Mouse (Mus musculus): ENCODE measurements at regions not wholly inside any gene's neighbourhood (a gene's known extent, or its start where the extent isn't known, plus 50 kb on each side); places are given as distances from the start of the nearest gene placed in this dataset.

DNA sequence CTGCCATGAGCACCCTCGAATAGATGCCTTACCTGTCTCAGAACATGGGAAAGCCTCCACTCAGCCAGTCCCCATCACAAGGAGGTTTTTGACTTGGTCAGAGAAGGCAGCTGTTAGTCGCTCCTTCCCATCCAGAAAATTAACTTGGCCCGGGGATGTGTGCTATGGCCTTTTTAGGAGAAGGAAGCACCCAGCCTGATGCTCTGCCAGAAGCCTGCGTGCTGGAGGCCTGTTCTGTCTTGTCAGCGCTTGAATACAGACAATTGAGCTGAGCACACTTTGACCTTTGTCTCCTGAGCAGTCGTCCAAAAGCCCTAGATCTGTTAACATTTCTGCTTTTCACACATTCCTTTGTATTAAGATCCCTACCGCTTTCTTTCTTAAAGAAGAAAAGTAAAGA lies 370.4 kb upstream of the Tbx3 start:
- Histone ChIP-seq H3K4me1 (0 out of 2 replicates have a peak, but pooled peaks cover 3% of the 10 kb centered on the region), H3K4me2 (replicated peaks) (no peak overlapping the region), H3K27ac (no peak overlapping the region), H3K9ac (no peak overlapping the region), H3K4me3 (no peak overlapping the region), H3K36me3 (no peaks in the 10 kb centered on the region), H3K27me3 (peaks cover 61% of the 10 kb centered on the region), H3K9me3 (no peaks in the 10 kb centered on the region)
- no peak for ATAC-seq (ENCODE audit: low FRiP score, low read depth)
- 45% methylated on average over 7 of the region's 7 CpGs for WGBS

DNA sequence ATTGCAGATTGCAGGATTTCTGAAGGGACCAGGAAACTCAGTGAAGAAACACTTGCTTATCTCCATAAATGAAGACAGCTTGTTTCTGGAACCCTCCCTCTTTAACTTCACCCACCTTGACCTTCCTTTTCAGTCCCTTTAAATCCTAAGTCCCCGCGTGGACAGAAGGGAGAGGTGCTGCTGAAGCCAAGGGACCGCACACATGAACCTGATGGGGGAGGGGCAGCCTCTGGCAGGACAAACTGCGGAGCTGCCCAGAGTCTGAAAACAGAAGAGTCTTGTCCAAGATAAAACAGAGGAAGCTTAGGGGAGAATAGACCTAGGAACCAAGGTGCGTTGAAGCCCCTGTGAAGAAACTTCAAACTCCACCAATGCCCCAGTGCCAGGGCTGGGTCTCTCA lies 368.9 kb upstream of the Tbx3 start:
- Histone ChIP-seq H3K27ac (no peak overlapping the region), H3K4me2 (replicated peaks) (no peak overlapping the region), H3K4me1 (0 out of 2 replicates have a peak, but pooled peaks cover 3% of the 10 kb centered on the region), H3K9ac (no peak overlapping the region), H3K9me3 (0 out of 2 replicates have a peak, but pooled peaks cover 3% of the 10 kb centered on the region), H3K36me3 (no peaks in the 10 kb centered on the region), H3K27me3 (peaks cover 61% of the 10 kb centered on the region), H3K4me3 (no peak overlapping the region)
- no peak for ATAC-seq (ENCODE audit: low FRiP score, low read depth)
- 38% methylated on average over 5 of the region's 5 CpGs for WGBS

DNA sequence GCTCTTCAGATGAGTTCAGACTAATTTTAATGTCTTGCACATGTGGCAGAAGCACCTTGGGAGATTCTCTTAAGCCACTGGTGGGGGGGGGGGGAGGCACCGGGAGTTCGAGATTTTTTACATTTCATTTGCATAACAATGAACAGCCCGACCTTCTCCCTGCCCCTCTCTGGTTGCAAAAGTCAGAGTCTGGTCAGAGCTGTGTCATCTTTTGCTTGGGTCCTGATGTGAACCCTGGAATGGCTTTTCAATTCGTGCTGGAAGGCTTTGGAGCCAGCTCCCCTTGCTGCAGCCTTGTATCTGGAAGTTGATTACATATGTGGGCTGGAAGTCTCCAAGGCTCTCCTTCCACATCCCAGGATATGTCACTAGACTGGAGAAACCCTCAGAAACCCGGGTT lies 365.7 kb upstream of the Tbx3 start:
- Histone ChIP-seq H3K4me1 (peaks cover 4% of the 10 kb centered on the region; the same call in 1 of the 2 replicates), H3K9me3 (0 out of 2 replicates have a peak, but pooled peaks cover 3% of the 10 kb centered on the region), H3K27ac (no peak overlapping the region), H3K4me3 (no peak overlapping the region), H3K9ac (no peak overlapping the region), H3K4me2 (replicated peaks) (no peak overlapping the region), H3K27me3 (peaks cover 45% of the 10 kb centered on the region), H3K36me3 (no peaks in the 10 kb centered on the region)
- 8% methylated on average over 5 of the region's 5 CpGs for WGBS
- ATAC-seq (ENCODE audit: low FRiP score, low read depth) = no peak

DNA sequence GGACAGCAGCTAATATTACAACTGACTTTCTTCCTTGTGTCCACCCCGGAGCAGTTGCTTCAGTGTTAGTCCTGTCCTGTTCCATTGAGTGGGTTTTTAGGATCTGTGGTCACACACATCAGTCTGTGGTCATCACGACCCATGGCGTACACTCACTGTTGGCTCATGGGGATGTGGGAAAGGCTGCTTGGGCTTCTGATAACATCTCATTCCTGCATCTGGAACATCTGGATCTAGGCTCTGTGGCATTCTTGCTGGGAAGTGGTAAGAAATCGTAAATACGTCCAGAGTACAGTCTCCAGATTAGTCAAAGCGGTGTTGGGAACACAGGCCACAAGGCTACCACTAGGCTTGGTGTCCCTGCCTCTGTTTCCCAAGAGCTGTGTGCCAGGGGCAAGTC lies 362.7 kb upstream of the Tbx3 start:
- Histone ChIP-seq H3K27me3 (peaks cover 32% of the 10 kb centered on the region), H3K4me2 (replicated peaks) (no peak overlapping the region), H3K4me1 (peaks cover 11% of the 10 kb centered on the region), H3K9ac (no peak overlapping the region), H3K4me3 (no peak overlapping the region), H3K9me3 (0 out of 2 replicates have a peak, but pooled peaks cover 3% of the 10 kb centered on the region), H3K36me3 (no peaks in the 10 kb centered on the region), H3K27ac (no peak overlapping the region)
- no peak for ATAC-seq (ENCODE audit: low FRiP score, low read depth)
- 66% methylated on average over 6 of the region's 6 CpGs for WGBS

DNA sequence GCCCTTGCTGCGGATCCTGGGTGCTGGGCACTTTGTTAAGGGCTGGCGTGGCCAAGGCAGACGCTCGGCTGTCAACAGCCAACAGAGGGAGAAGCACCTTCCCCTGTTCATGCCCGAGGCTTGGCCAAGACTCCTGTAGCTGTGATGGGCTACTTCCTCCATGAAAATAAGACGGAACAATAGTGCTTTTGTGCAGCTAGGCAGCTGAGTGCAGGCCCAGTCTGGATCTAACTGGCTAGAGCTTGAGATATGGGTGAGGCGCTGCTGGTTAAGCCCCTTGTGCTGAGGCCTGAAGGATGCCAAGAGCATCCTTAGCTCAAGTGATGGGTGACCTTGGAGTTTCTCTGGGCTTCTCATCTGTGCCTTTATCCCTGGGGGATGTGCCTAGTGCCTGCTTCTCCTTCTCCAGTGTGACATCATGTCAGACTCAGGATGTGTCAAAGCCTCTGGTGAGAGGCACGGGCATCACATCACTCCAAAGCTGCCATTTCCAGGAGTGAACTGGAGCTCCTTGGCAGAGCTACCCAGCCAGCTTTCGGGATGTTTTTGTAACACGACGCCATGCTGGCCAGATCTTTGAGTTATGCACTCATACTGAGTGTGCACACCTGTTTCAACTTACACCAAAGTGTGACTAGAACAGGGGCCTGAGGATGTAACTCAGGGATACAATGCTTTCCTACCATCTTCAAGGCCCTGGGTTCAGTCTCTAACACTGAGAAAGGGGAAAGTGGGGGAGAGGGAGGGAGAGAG lies 360.1 kb upstream of the Tbx3 start:
- Histone ChIP-seq H3K4me2 (replicated peaks) (no peak overlapping the region), H3K4me3 (no peak overlapping the region), H3K27ac (no peak overlapping the region), H3K9ac (no peak overlapping the region), H3K9me3 (0 out of 2 replicates have a peak, but pooled peaks cover 3% of the 10 kb centered on the region), H3K4me1 (peaks cover 11% of the 10 kb centered on the region), H3K36me3 (no peaks in the 10 kb centered on the region), H3K27me3 (peaks cover 18% of the 10 kb centered on the region)
- ATAC-seq (ENCODE audit: low FRiP score, low read depth) = peak; percentile 28; the same call in 1 of the 2 replicates
- 45% methylated on average over 11 of the region's 11 CpGs for WGBS

DNA sequence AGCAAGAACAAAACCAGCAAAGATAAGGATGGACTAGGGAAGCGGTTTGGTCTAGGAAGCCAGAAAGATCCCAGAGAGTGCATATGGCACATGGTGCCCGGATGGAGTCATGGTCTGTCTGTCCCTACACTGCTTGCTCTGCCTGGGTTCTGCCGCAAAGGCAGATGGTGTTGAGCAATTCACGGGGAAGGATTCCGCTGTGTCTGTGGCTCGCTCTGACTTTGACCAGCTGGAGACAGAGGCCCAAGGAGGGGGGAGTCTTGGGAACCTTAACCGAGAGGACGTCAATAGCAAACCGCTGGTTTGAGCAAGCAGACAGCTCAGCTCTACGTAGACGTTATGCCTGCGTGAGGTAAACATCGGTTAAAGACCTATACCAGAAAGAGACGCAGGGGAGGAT lies 357.7 kb upstream of the Tbx3 start:
- ATAC-seq (ENCODE audit: low FRiP score, low read depth) = no peak; the same call in 1 of the 2 replicates
- WGBS = 75% methylated on average over 14 of the region's 14 CpGs
- Histone ChIP-seq H3K9me3 (0 out of 2 replicates have a peak, but pooled peaks cover 2% of the 10 kb centered on the region), H3K4me3 (no peak overlapping the region), H3K27ac (no peak overlapping the region; the same call in 1 of the 2 replicates), H3K4me2 (replicated peaks) (no peak overlapping the region), H3K36me3 (no peaks in the 10 kb centered on the region), H3K9ac (no peak overlapping the region), H3K27me3 (peaks cover 18% of the 10 kb centered on the region), H3K4me1 (peaks cover 11% of the 10 kb centered on the region)

DNA sequence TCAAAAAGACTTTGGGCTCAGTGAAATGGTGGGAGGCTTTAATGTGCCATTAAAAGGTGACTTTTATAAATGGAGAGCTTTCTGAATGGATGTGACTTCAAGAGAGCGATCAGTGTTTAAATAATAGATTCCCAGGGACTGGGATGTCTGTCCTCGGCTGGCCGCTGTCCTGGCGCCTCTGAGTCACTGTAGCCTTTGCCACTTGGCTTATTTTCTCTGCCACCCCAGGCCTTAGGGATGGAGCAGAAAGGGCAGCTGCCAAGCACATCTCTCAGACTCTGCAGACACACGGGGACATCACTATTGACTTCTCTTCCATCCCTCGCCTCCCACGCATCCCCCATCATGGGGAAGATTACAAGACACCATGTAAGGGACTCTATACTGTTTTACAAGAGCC lies 355.3 kb upstream of the Tbx3 start:
- no peak for ATAC-seq (ENCODE audit: low FRiP score, low read depth)
- no peaks in the 10 kb centered on the region for H3K36me3 ChIP-seq
- H3K4me1 ChIP-seq = peaks cover 6% of the 10 kb centered on the region
- 0 out of 2 replicates have a peak, but pooled peaks cover 2% of the 10 kb centered on the region for H3K9me3 ChIP-seq
- no peak overlapping the region for H3K4me2 ChIP-seq (replicated peaks)
- H3K27ac ChIP-seq = no peak overlapping the region
- peaks cover 21% of the 10 kb centered on the region for H3K27me3 ChIP-seq
- no peak overlapping the region for H3K9ac ChIP-seq
- no peak overlapping the region for H3K4me3 ChIP-seq
- WGBS = 89% methylated on average over 7 of the region's 7 CpGs

DNA sequence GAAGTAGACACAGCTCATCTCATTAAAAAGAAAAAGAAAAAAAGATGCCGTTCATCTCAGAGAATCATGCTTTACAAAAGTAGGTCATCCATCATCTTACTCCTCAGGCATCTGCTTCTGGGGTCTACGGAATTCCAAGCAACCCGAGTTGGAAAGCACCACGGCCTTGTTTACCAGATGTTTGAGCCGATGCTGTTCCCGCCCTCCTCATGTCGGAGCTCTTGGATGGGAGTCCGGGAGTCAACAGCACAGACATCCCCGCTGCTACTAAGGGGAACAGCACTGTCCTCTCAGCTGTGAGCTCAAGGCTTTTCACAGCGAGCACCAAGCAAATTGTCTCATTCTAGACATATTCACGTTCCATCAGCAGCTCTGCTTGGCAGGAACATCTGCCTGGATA lies 352.9 kb upstream of the Tbx3 start:
- Histone ChIP-seq H3K4me2 (replicated peaks) (no peak overlapping the region), H3K27ac (no peak overlapping the region), H3K4me1 (no peaks in the 10 kb centered on the region), H3K36me3 (no peaks in the 10 kb centered on the region), H3K9me3 (0 out of 2 replicates have a peak, but pooled peaks cover 2% of the 10 kb centered on the region), H3K27me3 (peaks cover 13% of the 10 kb centered on the region), H3K9ac (no peak overlapping the region), H3K4me3 (no peak overlapping the region)
- 71% methylated on average over 11 of the region's 11 CpGs for WGBS
- ATAC-seq (ENCODE audit: low FRiP score, low read depth) = no peak

DNA sequence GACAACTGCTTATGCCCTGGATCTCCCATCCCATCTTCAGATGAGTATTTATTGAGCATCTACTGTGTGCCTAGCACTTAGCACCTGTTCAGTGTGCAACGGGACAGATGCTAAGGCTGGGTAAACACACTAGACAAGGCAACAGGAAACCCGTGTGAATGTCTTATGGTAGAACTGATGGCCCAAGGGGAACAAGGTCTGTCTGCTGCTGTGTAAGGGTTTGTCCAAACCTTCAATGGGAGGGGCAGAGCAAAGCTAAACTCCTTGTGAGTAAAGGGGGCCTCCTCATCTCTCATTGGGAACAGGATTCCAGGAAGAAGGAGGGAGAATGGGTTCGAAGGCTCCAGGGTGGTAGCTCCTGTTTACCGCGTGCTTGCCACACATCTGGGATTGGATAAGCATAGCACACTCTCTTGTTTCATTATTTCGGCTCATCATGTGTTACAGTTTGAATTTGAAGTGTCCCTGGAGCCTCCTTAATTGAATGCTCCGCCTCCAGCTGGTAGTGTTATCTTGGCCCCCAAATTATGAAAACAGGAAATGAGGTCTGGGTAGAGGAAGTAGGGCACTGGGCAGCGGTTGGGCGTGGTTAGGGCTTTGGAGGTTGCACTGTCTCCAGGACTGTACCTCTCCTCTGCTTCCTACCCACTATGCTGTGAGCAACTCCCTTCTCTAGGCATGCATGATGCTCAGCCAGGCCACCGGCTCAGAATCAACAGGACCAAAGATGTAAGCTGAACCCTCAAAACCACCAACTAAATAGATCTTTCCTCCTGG lies 348.9 kb upstream of the Tbx3 start:
- no peak overlapping the region for H3K4me3 ChIP-seq
- no peak overlapping the region for H3K4me2 ChIP-seq (replicated peaks)
- peaks cover 13% of the 10 kb centered on the region for H3K27me3 ChIP-seq
- no peak for ATAC-seq (ENCODE audit: low FRiP score, low read depth)
- no peaks in the 10 kb centered on the region for H3K4me1 ChIP-seq
- WGBS = 81% methylated on average over 10 of the region's 10 CpGs
- H3K36me3 ChIP-seq = no peaks in the 10 kb centered on the region
- no peaks in the 10 kb centered on the region for H3K9me3 ChIP-seq
- no peak overlapping the region for H3K9ac ChIP-seq
- no peak overlapping the region for H3K27ac ChIP-seq

DNA sequence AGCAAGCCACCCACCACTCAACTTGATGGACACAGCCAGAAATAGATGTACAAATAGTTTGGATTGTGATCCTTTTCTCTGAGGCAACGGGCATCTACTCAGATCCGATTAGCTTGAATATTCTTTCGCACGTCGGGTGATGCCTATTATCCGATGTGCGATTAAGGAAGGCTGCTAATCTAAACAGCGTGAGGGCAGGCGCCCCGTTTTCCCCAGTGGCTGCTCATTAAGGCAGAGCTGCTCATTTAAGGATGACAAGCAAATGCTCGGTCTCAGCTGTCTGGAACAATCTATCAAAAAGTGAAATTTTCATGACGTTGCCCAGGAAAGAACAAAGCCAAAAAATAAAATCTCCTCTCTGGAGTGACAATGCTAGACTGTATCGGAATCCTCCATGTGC lies 348.1 kb upstream of the Tbx3 start:
- H3K27ac ChIP-seq = no peak overlapping the region
- 68% methylated on average over 13 of the region's 13 CpGs for WGBS
- H3K36me3 ChIP-seq = no peaks in the 10 kb centered on the region
- peaks cover 17% of the 10 kb centered on the region; the same call in 1 of the 2 replicates for H3K27me3 ChIP-seq
- H3K9ac ChIP-seq = no peak overlapping the region
- H3K4me3 ChIP-seq = no peak overlapping the region
- no peak overlapping the region for H3K4me2 ChIP-seq (replicated peaks)
- no peaks in the 10 kb centered on the region for H3K4me1 ChIP-seq
- H3K9me3 ChIP-seq = no peaks in the 10 kb centered on the region
- ATAC-seq (ENCODE audit: low FRiP score, low read depth) = no peak

DNA sequence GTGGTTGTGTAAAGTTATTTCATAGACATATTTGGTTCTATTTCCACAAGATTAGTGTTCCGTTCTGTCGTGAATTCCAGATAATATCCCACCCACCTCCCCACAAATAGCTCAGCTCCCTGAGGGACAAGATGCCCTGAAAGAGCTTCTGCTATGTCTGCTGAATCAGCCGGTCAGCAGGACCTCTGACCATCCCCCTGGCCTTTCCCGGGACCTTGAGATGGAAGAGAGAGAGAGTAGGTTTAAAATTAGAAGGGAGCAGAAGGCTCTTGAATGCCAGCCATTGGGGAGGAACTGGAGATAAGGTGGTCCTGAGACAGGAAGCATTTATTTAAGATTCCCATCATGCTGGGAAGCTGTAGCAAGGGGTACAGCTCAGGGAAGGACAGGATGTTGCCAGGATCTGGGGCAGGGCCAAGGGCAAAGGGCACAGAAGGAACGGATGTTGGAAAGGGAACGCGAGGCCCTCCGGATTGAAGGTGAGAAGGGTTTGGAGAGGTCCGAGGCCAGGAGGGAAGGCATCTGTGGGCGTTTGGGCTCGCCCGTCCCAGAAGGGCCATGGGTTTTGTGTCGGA lies 344.7 kb upstream of the Tbx3 start:
- ATAC-seq (ENCODE audit: low FRiP score, low read depth) = no peak
- H3K4me3 ChIP-seq = no peak overlapping the region
- H3K4me1 ChIP-seq = no peaks in the 10 kb centered on the region
- no peak overlapping the region for H3K27ac ChIP-seq
- WGBS = 80% methylated on average over 13 of the region's 13 CpGs
- H3K4me2 ChIP-seq (replicated peaks) = no peak overlapping the region
- H3K9me3 ChIP-seq = no peaks in the 10 kb centered on the region
- H3K9ac ChIP-seq = no peak overlapping the region
- H3K36me3 ChIP-seq = no peaks in the 10 kb centered on the region
- peaks cover 35% of the 10 kb centered on the region for H3K27me3 ChIP-seq

DNA sequence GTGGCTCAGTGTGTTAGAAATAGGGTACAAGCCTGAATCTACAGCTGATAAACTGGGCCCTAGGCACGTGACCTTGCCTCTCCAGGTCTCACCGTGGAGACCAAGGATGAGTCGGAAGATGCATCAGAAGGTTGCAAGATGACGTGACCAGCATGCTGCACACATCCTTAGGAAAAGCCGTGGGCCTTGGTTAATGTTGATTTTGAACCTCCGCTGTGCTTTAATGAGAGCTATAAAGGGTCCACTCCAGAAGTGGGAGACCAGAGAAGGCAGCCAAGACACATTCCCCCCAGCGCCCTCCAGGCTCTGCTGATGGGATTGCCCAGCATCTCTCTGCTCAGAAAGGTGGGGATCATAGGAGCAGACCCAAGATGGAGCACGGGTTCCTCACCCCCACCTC lies 343.6 kb upstream of the Tbx3 start:
- H3K36me3 ChIP-seq = no peaks in the 10 kb centered on the region
- H3K9me3 ChIP-seq = no peaks in the 10 kb centered on the region
- no peaks in the 10 kb centered on the region for H3K4me1 ChIP-seq
- ATAC-seq (ENCODE audit: low FRiP score, low read depth) = no peak
- no peak overlapping the region for H3K4me3 ChIP-seq
- H3K27ac ChIP-seq = no peak overlapping the region
- H3K4me2 ChIP-seq (replicated peaks) = no peak overlapping the region
- WGBS = 73% methylated on average over 8 of the region's 8 CpGs
- no peak overlapping the region for H3K9ac ChIP-seq
- peaks cover 42% of the 10 kb centered on the region for H3K27me3 ChIP-seq

All from limb, embryonic 13.5 days (tissue).